Mouse (Mus musculus) WW6 (cell line): ENCODE data around the gene Elfn1.

Source experiments
- DNase-seq: peaks from one replicate; pipeline ENCODE4 v3.0.0-alpha.2; 2013; ENCODE audit warnings: low read depth, low spot score

Gene Elfn1

GRCm38 (mm10) chr5:139907714-139908242 is at the start of gene Elfn1:
Elfn1 (plus strand) TSS chr5:139907943.
- no peak for DNase-seq

GRCm38 (mm10) chr5:139860328-139861104 is 47.2 kb upstream of the Elfn1 start:
- DNase-seq, result no peak

DNA sequence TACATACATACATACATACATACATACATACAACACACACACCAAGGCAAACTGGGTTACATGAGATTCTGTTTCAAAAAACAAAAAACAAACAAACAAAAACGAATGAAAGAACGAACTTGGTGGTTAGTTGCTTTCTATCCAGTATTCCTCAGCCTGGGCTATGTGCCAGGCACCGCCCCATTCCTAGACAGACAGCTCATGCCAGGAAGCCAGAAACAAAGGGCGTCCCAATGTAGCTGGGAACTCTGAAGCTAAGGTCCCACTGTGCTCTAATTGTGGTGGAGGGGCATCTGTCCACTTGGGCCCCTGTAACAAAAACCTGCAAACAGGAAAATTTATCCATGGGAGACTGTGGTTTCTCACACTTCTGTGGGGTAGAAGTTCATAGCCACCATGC is 45.0 kb upstream of the Elfn1 start:
- no peak for DNase-seq

DNA sequence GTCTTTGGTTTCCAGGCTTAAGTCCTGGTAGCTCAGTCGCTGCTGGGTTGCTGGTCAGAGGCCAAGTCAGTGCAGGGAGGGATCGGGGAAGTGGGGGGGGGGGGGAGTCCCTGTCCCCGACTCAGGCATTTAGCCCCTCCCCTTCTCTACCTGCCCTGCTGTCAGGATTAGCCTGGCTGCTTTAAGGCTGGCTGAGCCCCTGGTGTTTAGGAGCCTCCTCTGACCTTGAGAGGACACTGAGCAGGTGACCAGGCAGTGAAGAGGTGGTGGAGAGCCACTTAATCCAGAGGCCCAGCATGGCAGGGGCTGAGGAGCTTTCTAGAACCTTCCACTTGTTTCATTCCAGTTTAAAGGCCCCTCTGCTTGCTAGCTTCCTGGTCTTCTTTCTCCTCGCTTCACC is 36.9 kb upstream of the Elfn1 start:
- DNase-seq, result no peak

DNA sequence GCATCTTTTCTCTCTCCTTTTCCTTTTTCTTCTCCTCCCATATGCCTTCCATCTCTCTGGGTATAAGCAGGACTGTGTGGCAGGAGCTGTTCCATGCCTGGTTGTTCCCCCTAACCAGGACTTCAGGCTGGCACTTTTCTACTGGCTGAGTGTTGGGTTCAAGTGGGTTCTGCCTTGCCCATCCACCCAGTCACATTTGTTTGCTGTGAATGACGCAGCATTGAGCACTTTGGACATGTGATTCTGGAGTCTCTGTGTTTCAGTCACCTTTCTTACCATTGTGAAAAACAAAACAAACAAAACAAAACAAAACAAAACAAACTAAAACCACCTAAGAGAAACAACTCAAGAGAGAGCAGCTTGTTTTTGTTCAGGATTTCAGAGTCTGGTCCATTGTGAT is 36.2 kb upstream of the Elfn1 start:
- no peak for DNase-seq

- DNase-seq, result no peak
Measured at GRCm38 (mm10) chr5:139877563-139877962, 30.2 kb upstream of the Elfn1 start.

- no peak for DNase-seq
Measured at GRCm38 (mm10) chr5:139879694-139880093, 28.0 kb upstream of the Elfn1 start.

DNA sequence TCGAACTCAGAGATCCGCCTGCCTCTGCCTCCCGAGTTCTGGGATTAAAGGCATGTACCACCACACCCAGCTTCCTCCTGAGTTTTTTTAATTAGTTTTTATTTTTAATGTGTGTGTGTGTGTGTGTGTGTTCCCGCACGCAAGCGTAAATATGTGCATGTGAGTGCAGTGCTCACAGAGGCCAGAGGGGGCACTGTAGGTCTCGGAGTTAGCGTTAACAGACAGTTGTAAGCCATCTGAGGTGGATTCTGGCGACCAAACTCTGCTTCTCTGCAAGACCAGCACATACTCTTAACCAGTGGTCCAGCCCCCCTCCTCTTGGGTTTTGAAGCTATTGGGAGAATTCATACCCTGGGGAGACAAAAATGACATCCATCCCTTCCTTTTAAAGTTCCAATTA is 26.6 kb upstream of the Elfn1 start:
- DNase-seq, result peak; percentile 9

GRCm38 (mm10) chr5:139888624-139889023 is 19.1 kb upstream of the Elfn1 start:
- no peak for DNase-seq

- no peak for DNase-seq
Measured at GRCm38 (mm10) chr5:139889370-139889769, 18.4 kb upstream of the Elfn1 start.

DNA sequence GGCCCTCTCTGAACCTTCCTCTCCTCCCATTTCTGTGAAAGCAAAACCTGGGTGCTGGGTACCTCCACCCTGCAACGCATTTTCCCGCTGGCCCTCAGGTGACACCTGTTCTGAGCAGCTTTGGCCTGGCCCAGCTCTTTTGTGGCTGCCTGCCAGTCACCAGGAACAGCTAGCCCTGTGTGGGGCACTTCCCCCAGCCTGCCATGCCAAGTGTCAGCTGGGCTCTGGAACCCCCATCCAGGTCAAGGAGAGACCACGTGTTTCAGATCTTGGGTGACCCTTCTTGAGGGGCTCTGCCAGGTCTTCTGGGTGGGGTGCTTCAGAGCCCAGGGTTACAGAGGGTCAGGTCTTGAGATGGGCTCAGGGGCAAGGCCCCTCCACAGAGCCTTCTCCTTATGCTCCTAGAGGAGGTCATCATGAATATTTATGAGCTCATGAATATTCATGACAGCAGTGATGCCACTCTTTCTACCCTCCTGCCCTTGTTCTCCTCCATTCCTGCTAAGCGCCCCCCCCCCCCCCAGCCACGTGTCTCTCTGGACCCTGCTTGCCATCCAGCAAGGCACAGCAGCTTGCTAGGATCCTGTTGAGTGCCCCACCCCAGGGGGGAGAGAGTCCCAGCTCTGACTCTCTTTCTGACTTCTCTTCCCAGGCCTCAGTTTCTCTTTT is 15.3 kb upstream of the Elfn1 start:
- no peak for DNase-seq

GRCm38 (mm10) chr5:139892995-139893345 is 14.8 kb upstream of the Elfn1 start:
- no peak for DNase-seq

- DNase-seq, result no peak
Measured at GRCm38 (mm10) chr5:139894025-139894508, 13.7 kb upstream of the Elfn1 start.

GRCm38 (mm10) chr5:139899044-139899443 is 8.7 kb upstream of the Elfn1 start:
- no peak for DNase-seq

DNA sequence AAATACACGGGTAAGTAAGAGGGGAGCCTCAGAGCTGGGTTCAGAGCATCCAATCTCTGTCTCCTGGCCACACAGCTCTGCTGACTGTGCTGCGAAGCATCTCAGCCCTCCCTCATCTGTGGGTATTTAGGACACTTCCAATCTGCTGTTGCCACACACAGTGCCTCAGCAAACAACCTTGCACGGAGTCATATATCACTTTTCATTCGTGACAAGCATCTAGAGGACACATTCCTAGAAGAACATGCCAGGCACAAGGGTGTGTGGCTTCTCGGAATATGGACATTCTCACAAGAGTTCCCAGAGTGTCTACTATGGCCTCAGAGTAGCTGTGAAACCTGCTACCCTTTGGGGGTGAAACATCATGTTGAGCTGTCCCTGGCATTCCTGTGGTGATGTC is 2.6 kb upstream of the Elfn1 start:
- no peak for DNase-seq

DNA sequence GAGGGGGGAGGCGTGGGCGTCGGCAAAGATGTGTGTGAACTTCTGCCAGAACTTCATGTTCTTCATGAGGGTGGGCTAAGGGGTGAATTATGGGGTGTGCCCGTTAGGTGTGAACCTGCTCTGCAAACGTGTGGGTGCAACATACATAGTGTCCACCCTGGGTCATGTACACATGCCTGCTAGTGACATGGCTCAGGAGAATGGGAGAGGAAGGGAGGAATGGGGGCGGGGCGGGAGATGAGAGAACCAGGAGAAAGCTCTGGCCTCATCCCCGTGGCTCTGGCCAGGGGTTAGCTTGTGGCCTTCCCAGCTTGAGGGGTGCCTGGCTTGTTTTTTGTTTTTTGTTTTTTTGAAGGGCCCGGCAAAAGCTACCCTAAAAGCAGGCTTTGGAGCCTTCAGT is 1.2 kb upstream of the Elfn1 start:
- DNase-seq, result no peak

DNA sequence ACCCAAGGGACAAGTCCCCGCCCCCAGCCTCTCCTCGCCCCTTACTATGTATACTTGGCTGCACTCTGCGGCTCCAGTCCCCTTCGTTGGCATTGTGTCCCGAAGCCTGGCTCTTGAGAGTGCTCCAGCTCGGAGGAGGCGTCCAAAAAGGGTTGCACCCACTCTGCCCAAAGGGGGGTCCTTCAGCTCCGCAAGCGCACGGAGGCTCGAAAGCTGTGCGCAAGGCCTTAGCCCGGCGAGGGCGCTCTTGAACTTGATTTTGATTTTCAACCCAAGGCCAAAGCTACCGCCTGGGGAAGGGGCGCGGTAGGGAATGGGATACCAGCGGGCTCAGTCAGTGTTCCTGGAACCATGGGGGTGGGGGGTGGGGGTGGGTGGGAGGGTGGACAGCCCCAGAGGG is 502 bp upstream of the Elfn1 start:
- DNase-seq, result no peak

DNA sequence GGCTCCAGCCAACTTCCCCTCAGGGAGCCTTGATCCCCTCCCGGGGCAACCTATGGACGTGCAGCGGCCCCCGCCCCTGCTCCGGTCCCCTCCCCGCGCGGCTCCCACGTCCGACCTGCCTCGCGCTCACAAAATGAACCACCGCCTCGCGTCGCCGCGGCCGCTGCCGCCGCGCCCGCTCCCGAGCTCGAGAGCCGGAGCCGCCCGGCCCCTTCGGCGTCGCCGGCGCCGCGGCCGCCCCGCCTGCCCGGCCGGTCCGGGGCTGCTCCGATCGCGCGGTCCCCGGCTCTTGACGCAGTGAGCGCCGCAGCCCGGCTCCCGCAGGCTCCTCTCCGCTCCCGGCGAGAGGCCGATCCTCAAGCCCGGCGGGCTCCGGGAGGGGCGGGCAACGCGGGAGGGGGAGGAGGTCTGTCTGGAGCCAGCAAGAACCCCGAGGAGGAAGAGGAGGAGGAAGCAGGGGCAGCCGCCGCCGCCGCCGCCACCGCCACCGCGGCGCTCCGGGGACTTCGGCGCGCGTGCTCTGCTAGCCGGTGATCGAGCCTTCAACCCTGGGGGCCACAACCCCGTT is 584 bp downstream of the Elfn1 start:
- no peak for DNase-seq

- no peak for DNase-seq
Measured at GRCm38 (mm10) chr5:139908811-139909627, 1.3 kb downstream of the Elfn1 start.

GRCm38 (mm10) chr5:139909710-139910550 is 2.2 kb downstream of the Elfn1 start:
- no peak for DNase-seq

DNA sequence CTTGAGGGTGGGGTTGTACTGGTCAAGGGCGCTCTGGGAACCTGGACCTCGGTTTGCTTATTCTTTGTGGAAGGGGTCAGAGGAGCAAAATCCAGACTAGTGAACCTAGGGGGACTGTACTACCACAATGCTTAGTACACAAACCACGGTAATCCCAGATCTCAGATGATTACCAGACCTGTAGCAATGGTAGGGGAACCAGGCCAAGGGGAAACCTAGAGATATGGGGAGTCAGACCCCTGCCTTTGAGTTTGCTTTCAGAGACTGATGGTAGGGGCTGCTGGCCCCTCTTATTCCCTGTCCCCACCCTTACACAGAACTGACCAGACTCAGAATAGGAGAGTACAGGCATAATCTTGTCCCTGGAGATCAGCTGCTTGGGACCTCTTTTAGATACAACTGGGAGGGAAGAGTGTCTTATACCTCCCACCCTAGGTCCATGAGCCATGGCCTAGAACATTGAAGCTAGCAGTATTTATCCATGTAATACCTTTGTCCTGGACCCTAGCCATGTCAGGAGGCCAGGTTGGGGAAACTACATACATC is 3.1 kb downstream of the Elfn1 start:
- DNase-seq, result no peak
